Mouse (Mus musculus) limb, embryonic 11.5 days (tissue): Measurements from ENCODE around the gene Tmcc1. TPM values are rescaled to one million over a fixed set of nuclear protein-coding genes. Genes with fewer than 3 reads are reported as not detected.

Experiments
- ATAC-seq: fragments of 200-750 bp; cut with Nextera tagmentation; 2 replicates; pipeline ENCODE4 v1.8.0; 2017; ENCODE audit warnings: low read depth; ENCODE audit not compliant: insufficient number of reproducible peaks, low FRiP score, low TSS enrichment
- DNase-seq: peaks from one replicate; pipeline ENCODE4 v3.0.0-alpha.2; 2015; ENCODE audit warnings: low spot score
- H3K27ac ChIP-seq: fragments of 300-500 bp; sonication (generic); replicated peaks from 2 replicates; pipeline ENCODE4 v1.5.1; 2014; ENCODE audit warnings: low read depth, mild to moderate bottlenecking, low read length
- H3K27me3 ChIP-seq: fragments of 300-500 bp; sonication (generic); 2 replicates; pipeline ENCODE4 v1.6.1; 2014; ENCODE audit warnings: mild to moderate bottlenecking, low read length, mixed read lengths; ENCODE audit not compliant: control insufficient read depth, insufficient read depth
- H3K36me3 ChIP-seq: fragments of 300-500 bp; sonication (generic); 2 replicates; pipeline ENCODE4 v1.6.1; 2014; ENCODE audit warnings: mild to moderate bottlenecking, low read length, moderate library complexity, mixed read lengths; ENCODE audit not compliant: control insufficient read depth, insufficient read depth
- H3K4me1 ChIP-seq: fragments of 300-500 bp; sonication (generic); 2 replicates; pipeline ENCODE4 v1.6.1; 2014; ENCODE audit warnings: low read length, mixed read lengths; ENCODE audit not compliant: control insufficient read depth, insufficient read depth
- H3K4me2 ChIP-seq: fragments of 300-500 bp; sonication (generic); 2 replicates; pipeline ENCODE4 v1.6.1; 2014; ENCODE audit warnings: low read depth, mild to moderate bottlenecking, moderate library complexity; ENCODE audit not compliant: severe bottlenecking
- H3K4me3 ChIP-seq: fragments of 300-500 bp; sonication (generic); 2 replicates; pipeline ENCODE4 v1.5.1; 2014; ENCODE audit warnings: low read depth, low read length
- H3K9ac ChIP-seq: fragments of 300-500 bp; sonication (generic); 2 replicates; pipeline ENCODE4 v1.6.1; 2014; ENCODE audit warnings: mild to moderate bottlenecking, low read length
- H3K9me3 ChIP-seq: fragments of 300-500 bp; sonication (generic); 2 replicates; pipeline ENCODE4 v1.6.1; 2016; ENCODE audit warnings: low read length; ENCODE audit not compliant: control insufficient read depth
- WGBS: fragments of 180-500 bp; shearing (Covaris S2); extraction: QIAGEN DNeasy Blood & Tissue Kit; methylation state at CpG from one replicate; pipeline ENCODE4 v1.1.7; 2014; 5-methylcytosine and 5-hydroxymethylcytosine counted together
- polyA plus RNA-seq: library from polyadenylated mRNA; unstranded; fragments of >200 nt; fragmentation: Nextera tagmentation; extraction: Ambion mirVana; gene quantifications from 2 replicates; pipeline ENCODE4 v1.2.1, GENCODE M21; 2014

Gene Tmcc1
- polyA plus RNA-seq, 1 experiment from 2014 or later, result 13.4 TPM

- Histone ChIP-seq H3K9ac (peak overlapping the region; percentile 47; the same call in 1 of the 2 replicates), H3K36me3 (no peaks in the 10 kb centered on the region), H3K27ac (no peak overlapping the region), H3K4me1 (peaks cover 36% of the 10 kb centered on the region), H3K4me2 (0 out of 2 replicates have a peak overlapping the region, but pooled peaks have one; percentile 3), H3K4me3 (peak overlapping the region; percentile 15), H3K27me3 (peaks cover 25% of the 10 kb centered on the region), H3K9me3 (no peaks in the 10 kb centered on the region)
- ATAC-seq, result no peak
- no peak for DNase-seq
- WGBS, result 26% methylated on average over 13 of the region's 13 CpGs
Observed at GRCm38 (mm10) chr6:115991108-115991880, 202.0 kb downstream of the Tmcc1 start.

- 89% methylated on average over 9 of the region's 9 CpGs for WGBS
- no peak overlapping the region for H3K4me2 ChIP-seq
- H3K4me1 ChIP-seq, result peaks cover 38% of the 10 kb centered on the region
- H3K9ac ChIP-seq, result no peak overlapping the region
- DNase-seq (no peak), ATAC-seq (no peak)
- H3K4me3 ChIP-seq, result 0 out of 2 replicates have a peak overlapping the region, but pooled peaks have one; percentile 10
- peaks cover 25% of the 10 kb centered on the region for H3K27me3 ChIP-seq
- H3K9me3 ChIP-seq, result no peaks in the 10 kb centered on the region
- H3K27ac ChIP-seq, result no peak overlapping the region
- no peaks in the 10 kb centered on the region for H3K36me3 ChIP-seq
Observed at GRCm38 (mm10) chr6:115990479-115990878, 202.8 kb downstream of the Tmcc1 start.

DNA sequence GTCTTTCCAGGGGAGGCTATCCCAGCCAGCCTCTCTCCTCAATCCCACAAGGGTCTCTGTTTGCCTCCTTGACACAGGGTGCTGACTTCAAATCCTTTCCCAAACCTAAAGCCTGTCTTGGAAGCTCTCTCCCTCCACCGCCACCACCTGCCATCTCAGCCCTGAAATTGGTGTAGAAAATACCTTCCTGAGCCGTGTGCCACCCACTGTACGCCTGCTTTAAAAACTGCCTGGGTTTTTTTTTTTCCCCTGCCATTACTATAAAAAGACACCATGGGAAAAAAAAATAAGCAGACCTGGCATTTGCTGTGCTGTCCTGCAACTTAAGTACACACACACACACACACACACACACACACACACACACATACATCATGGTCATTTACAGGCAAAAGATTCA is 203.2 kb downstream of the Tmcc1 start:
- ATAC-seq (no peak), DNase-seq (no peak)
- Histone ChIP-seq H3K4me1 (peaks cover 42% of the 10 kb centered on the region), H3K27ac (no peak overlapping the region), H3K4me3 (no peak overlapping the region), H3K9me3 (no peaks in the 10 kb centered on the region), H3K36me3 (no peaks in the 10 kb centered on the region), H3K27me3 (peaks cover 25% of the 10 kb centered on the region), H3K9ac (no peak overlapping the region), H3K4me2 (0 out of 2 replicates have a peak overlapping the region, but pooled peaks have one; percentile 4)
- WGBS, result 83% methylated on average over 3 of the region's 3 CpGs

DNA sequence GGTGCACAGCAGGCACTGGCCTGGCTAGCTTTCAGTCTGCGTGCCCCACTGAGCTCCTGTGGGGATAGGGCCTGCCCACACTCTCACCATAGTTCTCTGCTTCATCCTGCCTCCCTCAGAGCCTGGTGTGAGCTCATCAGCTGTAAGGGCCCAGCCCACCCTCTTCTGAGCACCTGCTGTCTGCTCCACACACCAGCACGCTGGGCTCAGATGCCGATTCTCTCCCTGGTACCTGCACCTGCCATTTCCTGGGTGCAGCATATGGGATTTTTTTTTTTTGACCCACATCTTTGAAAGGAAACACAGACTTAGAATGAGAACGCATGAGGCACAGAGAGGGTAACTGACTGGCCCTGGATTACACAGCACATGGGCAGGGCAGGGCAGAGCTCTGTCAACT is 203.7 kb downstream of the Tmcc1 start:
- Histone ChIP-seq H3K4me1 (peaks cover 46% of the 10 kb centered on the region), H3K9ac (no peak overlapping the region)
- WGBS, result 80% methylated on average over 4 of the region's 4 CpGs

GRCm38 (mm10) chr6:115989032-115989431 is 204.3 kb downstream of the Tmcc1 start:
- H3K9ac ChIP-seq, result no peak overlapping the region
- no peak for ATAC-seq
- H3K36me3 ChIP-seq, result no peaks in the 10 kb centered on the region
- WGBS, result 71% methylated on average over 5 of the region's 5 CpGs
- H3K9me3 ChIP-seq, result no peaks in the 10 kb centered on the region
- H3K4me2 ChIP-seq, result no peak overlapping the region
- peaks cover 21% of the 10 kb centered on the region for H3K27me3 ChIP-seq
- H3K4me1 ChIP-seq, result peaks cover 41% of the 10 kb centered on the region
- H3K4me3 ChIP-seq, result no peak overlapping the region
- no peak overlapping the region for H3K27ac ChIP-seq
- no peak for DNase-seq

More for the DNA sequence above, 203.7 kb downstream of the Tmcc1 start:
- no peak overlapping the region for H3K4me3 ChIP-seq
- H3K27ac ChIP-seq, result no peak overlapping the region
- 0 out of 2 replicates have a peak overlapping the region, but pooled peaks have one; percentile 4 for H3K4me2 ChIP-seq
- peaks cover 25% of the 10 kb centered on the region for H3K27me3 ChIP-seq
- no peak for ATAC-seq
- no peak for DNase-seq
- no peaks in the 10 kb centered on the region for H3K9me3 ChIP-seq
- no peaks in the 10 kb centered on the region for H3K36me3 ChIP-seq

GRCm38 (mm10) chr6:115987096-115987747 is 206.1 kb downstream of the Tmcc1 start:
- Histone ChIP-seq H3K9ac (no peak overlapping the region), H3K9me3 (no peaks in the 10 kb centered on the region), H3K4me3 (no peak overlapping the region), H3K4me1 (peaks cover 35% of the 10 kb centered on the region), H3K4me2 (no peak overlapping the region), H3K36me3 (no peaks in the 10 kb centered on the region), H3K27me3 (0 out of 2 replicates have a peak, but pooled peaks cover 3% of the 10 kb centered on the region), H3K27ac (no peak overlapping the region)
- ATAC-seq, result no peak
- WGBS, result 41% methylated on average over 9 of the region's 9 CpGs
- DNase-seq, result no peak

GRCm38 (mm10) chr6:115986472-115987095 is 206.7 kb downstream of the Tmcc1 start:
- peaks cover 31% of the 10 kb centered on the region for H3K4me1 ChIP-seq
- H3K4me3 ChIP-seq, result no peak overlapping the region
- WGBS, result 46% methylated on average over 12 of the region's 12 CpGs
- no peaks in the 10 kb centered on the region for H3K36me3 ChIP-seq
- H3K9me3 ChIP-seq, result no peaks in the 10 kb centered on the region
- no peak overlapping the region for H3K9ac ChIP-seq
- H3K27ac ChIP-seq, result 0 out of 2 replicates have a peak overlapping the region, but pooled peaks have one; percentile 10
- H3K4me2 ChIP-seq, result no peak overlapping the region
- DNase-seq, result no peak
- ATAC-seq, result no peak
- 0 out of 2 replicates have a peak, but pooled peaks cover 3% of the 10 kb centered on the region for H3K27me3 ChIP-seq

GRCm38 (mm10) chr6:115985622-115986021 is 207.7 kb downstream of the Tmcc1 start:
- Histone ChIP-seq H3K27ac (no peak overlapping the region), H3K4me1 (peaks cover 28% of the 10 kb centered on the region), H3K4me3 (no peak overlapping the region), H3K9me3 (no peaks in the 10 kb centered on the region), H3K36me3 (no peaks in the 10 kb centered on the region), H3K27me3 (0 out of 2 replicates have a peak, but pooled peaks cover under 1% of the 10 kb centered on the region), H3K9ac (0 out of 2 replicates have a peak overlapping the region, but pooled peaks have one; percentile 3), H3K4me2 (no peak overlapping the region)
- ATAC-seq, result no peak
- 55% methylated on average over 9 of the region's 9 CpGs for WGBS
- no peak for DNase-seq
